Mouse (Mus musculus): ENCODE measurements around the gene Hagh.

DNA sequence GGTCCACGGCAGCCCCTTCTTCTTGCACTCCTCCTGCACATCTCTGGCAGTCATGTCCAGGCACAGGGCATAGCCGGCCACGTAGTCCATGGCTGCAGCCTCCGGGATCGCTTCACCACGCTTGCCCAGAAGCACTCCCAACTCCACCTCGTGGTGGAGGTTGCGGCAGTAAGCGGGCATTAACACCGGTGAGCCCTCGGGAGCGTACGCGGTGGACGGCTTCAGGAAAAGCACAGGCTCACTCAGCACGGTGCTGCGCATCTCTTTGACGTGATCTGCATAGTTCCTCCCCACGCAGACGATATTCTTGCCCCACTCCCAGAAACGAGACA, 9.8 kb downstream of the Hagh start:
- TF ChIP-seq POLR2A (IDR thresholded peaks at IDR 0.05; ENCODE audit: borderline replicate concordance, control insufficient read depth, low read depth, low read length): no peak; the same call in 1 of the 2 replicates
- peak; percentile 32; the same call in 1 of the 2 replicates for TF ChIP-seq CTCF (IDR thresholded peaks at IDR 0.05; ENCODE audit: control insufficient read depth, insufficient read depth, low read length)

Data from bone marrow, adult 2 months (tissue).